ENCODE assay signal across 8 mouse cellular contexts in the genomic region with DNA sequence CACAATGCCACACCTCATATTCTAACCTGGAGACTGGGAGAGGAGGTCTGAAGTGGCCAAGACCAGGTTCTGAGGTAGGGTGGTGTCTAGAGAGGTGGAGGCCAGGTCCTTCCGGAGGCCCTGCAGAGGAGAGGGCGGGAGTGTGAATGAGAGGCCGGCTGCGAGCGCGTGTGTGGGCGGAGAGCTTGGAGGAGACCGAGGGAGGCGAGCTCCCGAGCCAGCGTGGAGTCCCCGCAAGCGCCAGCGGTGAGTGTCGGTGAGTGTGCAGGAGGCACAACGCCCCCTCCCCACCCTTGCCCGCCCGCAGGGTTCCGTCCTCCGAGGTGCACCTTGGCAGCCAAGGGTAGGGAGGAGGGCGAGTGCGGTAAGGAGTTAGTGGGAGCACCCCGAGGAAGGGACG. TPM values are rescaled to one million over a fixed set of nuclear protein-coding genes. Genes with fewer than 3 reads are reported as not detected.
DNase-seq lines count a peak whose midpoint lies in the region; ATAC-seq and TF ChIP-seq lines count a peak whose summit lies in the region.

TSS of gene Lbhd2 (plus strand) at position 188 of the 400 bp plus-strand sequence.

- H3K9me3 ChIP-seq in heart, embryonic 15.5 days (replicated peaks) = no peaks in the 10 kb centered on the region
- no peaks in the 10 kb centered on the region for H3K9me3 ChIP-seq in limb, embryonic 14.5 days (ENCODE audit: control insufficient read depth, low read length)

- 0 out of 2 replicates have a peak, but pooled peaks have one; percentile 15 for ATAC-seq in heart, embryonic 15.5 days (replicated peaks; ENCODE audit: insufficient number of reproducible peaks, insufficient read depth, low FRiP score, low read depth)
- ATAC-seq in limb, embryonic 14.5 days (ENCODE audit: low FRiP score, low read depth) = no peak
- ATAC-seq in CD4-positive, CD25-positive, alpha-beta regulatory T cell, adult 4 months = no peak

- peaks cover 15% of the 10 kb centered on the region for H3K4me1 ChIP-seq in heart, embryonic 15.5 days (replicated peaks)
- H3K4me1 ChIP-seq in limb, embryonic 14.5 days (ENCODE audit: control insufficient read depth, insufficient read depth, low read length) = peaks cover 6% of the 10 kb centered on the region

- WGBS in heart, embryonic 15.5 days = 2% methylated on average over 24 of the region's 24 CpGs
- 2% methylated on average over 21 of the region's 24 CpGs for WGBS in limb, embryonic 14.5 days

- no peak within 1 kb of the TSS for H3K27ac ChIP-seq in heart, embryonic 15.5 days
- no peak within 1 kb of the TSS for H3K27ac ChIP-seq in limb, embryonic 14.5 days (replicated peaks; ENCODE audit: low read depth, low read length)

- H3K9ac ChIP-seq in heart, embryonic 15.5 days = 0 out of 2 replicates have a peak within 1 kb of the TSS, but pooled peaks have one; percentile 38
- H3K9ac ChIP-seq in limb, embryonic 14.5 days (ENCODE audit: low read depth, low read length, severe bottlenecking) = peak within 1 kb of the TSS; percentile 38

- H3K4me3 ChIP-seq in heart, embryonic 15.5 days = peak within 1 kb of the TSS; percentile 30
- H3K4me3 ChIP-seq in limb, embryonic 14.5 days (replicated peaks; ENCODE audit: low read length) = peak within 1 kb of the TSS; percentile 34

- no peaks in the 10 kb centered on the region for H3K36me3 ChIP-seq in heart, embryonic 15.5 days
- no peaks in the 10 kb centered on the region for H3K36me3 ChIP-seq in limb, embryonic 14.5 days (ENCODE audit: control insufficient read depth, insufficient read depth, low read length)

- no peak for TF ChIP-seq POLR2A in limb, embryonic 14.5 days (IDR thresholded peaks at IDR 0.05; ENCODE audit: borderline replicate concordance, extremely low read depth, insufficient read depth, insufficient read length)

- DNase-seq in heart, adult 8-10 months (ENCODE audit: low spot score) = no peak
- peak; percentile 43 for DNase-seq in thymus, postnatal 4 days
- DNase-seq in thymus, adult 18-20 months = no peak
- DNase-seq in limb, embryonic 14.5 days (ENCODE audit: low spot score) = no peak
- no peak for DNase-seq in adrenal gland, postnatal 25 days
- DNase-seq in adrenal gland, adult (ENCODE audit: inconsistent age in 2 of 2, low spot score in 1 of 2) = no peak

- peaks cover 44% of the 10 kb centered on the region for H3K27me3 ChIP-seq in heart, embryonic 15.5 days
- H3K27me3 ChIP-seq in limb, embryonic 14.5 days (ENCODE audit: control insufficient read depth, insufficient read depth, low read length) = peaks cover 23% of the 10 kb centered on the region

- H3K4me2 ChIP-seq in heart, embryonic 15.5 days = peak within 1 kb of the TSS; percentile 56
- peak within 1 kb of the TSS; percentile 51 for H3K4me2 ChIP-seq in limb, embryonic 14.5 days (replicated peaks; ENCODE audit: low read depth, low read length, severe bottlenecking)

RNA-seq across cellular contexts. Expression of gene Lbhd2, which starts in this region (rescaled TPM):
- polyA plus RNA-seq in heart, embryonic 15.5 days (2015; fragmentation: Nextera tagmentation; extraction: Ambion mirVana) = 0.45 and 1.6 TPM in 2 replicates
- not detected for total RNA-seq in heart, adult 8-10 months (2022)
- 11.0 and 17.2 TPM in 2 replicates for polyA plus RNA-seq in limb, embryonic 14.5 days (2012; rRNA removed)
- polyA plus RNA-seq in limb, embryonic 14.5 days (2014; fragmentation: Nextera tagmentation; extraction: Ambion mirVana) = 19.2 and 22.3 TPM in 2 replicates
- polyA plus RNA-seq in CD4-positive, CD25-positive, alpha-beta regulatory T cell, adult 4 months (2017; shearing (Covaris generic)) = not detected
- total RNA-seq in adrenal gland, postnatal 25 days (2021) = 0.85 TPM in 1 of 2 replicates, not detected in the other
